Mouse (Mus musculus): ENCODE results near the gene Slc25a29.

Slc25a29 gene

GRCm38 (mm10) chr12:108834337-108834736 is 1.3 kb downstream of the Slc25a29 start:
- DNase-seq (ENCODE audit: low spot score in 2 of 2), result no peak

- no peak for DNase-seq (ENCODE audit: low spot score in 2 of 2)
These were observed 2.3 kb downstream of the Slc25a29 start for GRCm38 (mm10) chr12:108833408-108833807.

GRCm38 (mm10) chr12:108832851-108833250 is 2.8 kb downstream of the Slc25a29 start:
- no peak for DNase-seq (ENCODE audit: low spot score in 2 of 2)

GRCm38 (mm10) chr12:108831966-108832643 is 3.6 kb downstream of the Slc25a29 start:
- no peak for DNase-seq (ENCODE audit: low spot score in 2 of 2)

- no peak for DNase-seq (ENCODE audit: low spot score in 2 of 2)
These were observed 5.3 kb downstream of the Slc25a29 start for GRCm38 (mm10) chr12:108830358-108830757.

- DNase-seq (ENCODE audit: low spot score in 2 of 2), result no peak
These were observed 6.0 kb downstream of the Slc25a29 start for GRCm38 (mm10) chr12:108829636-108830035.

GRCm38 (mm10) chr12:108827641-108828040 is 8.0 kb downstream of the Slc25a29 start:
- DNase-seq (ENCODE audit: low spot score in 2 of 2), result no peak

- no peak for DNase-seq (ENCODE audit: low spot score in 2 of 2)
These were observed 8.6 kb downstream of the Slc25a29 start for GRCm38 (mm10) chr12:108826958-108827535.

GRCm38 (mm10) chr12:108826282-108826957 is 9.3 kb downstream of the Slc25a29 start:
- no peak for DNase-seq (ENCODE audit: low spot score in 2 of 2)

GRCm38 (mm10) chr12:108825561-108826224 is 10.0 kb downstream of the Slc25a29 start:
- DNase-seq (ENCODE audit: low spot score in 2 of 2), result no peak

- DNase-seq (ENCODE audit: low spot score in 2 of 2), result no peak
These were observed 11.3 kb downstream of the Slc25a29 start for GRCm38 (mm10) chr12:108824225-108824874.

GRCm38 (mm10) chr12:108823036-108823435 is 12.6 kb downstream of the Slc25a29 start:
- DNase-seq (ENCODE audit: low spot score in 2 of 2), result no peak

- DNase-seq (ENCODE audit: low spot score in 2 of 2), result no peak
These were observed 15.2 kb downstream of the Slc25a29 start for GRCm38 (mm10) chr12:108820461-108820860.

GRCm38 (mm10) chr12:108816569-108816968 is 19.1 kb downstream of the Slc25a29 start:
- no peak for DNase-seq (ENCODE audit: low spot score in 2 of 2)

- peak in 1 of 2 experiments; percentile 47 for DNase-seq (ENCODE audit: low spot score in 2 of 2)
These were observed 21.2 kb downstream of the Slc25a29 start for GRCm38 (mm10) chr12:108814470-108814869.

- no peak for DNase-seq (ENCODE audit: low spot score in 2 of 2)
These were observed 23.2 kb downstream of the Slc25a29 start for GRCm38 (mm10) chr12:108812463-108812862.

- peak; percentile 34 to 35 for DNase-seq (ENCODE audit: low spot score in 2 of 2)
These were observed 24.6 kb downstream of the Slc25a29 start for GRCm38 (mm10) chr12:108811133-108811532.

GRCm38 (mm10) chr12:108810309-108810708 is 25.4 kb downstream of the Slc25a29 start:
- no peak for DNase-seq (ENCODE audit: low spot score in 2 of 2)

GRCm38 (mm10) chr12:108809771-108810170 is 25.9 kb downstream of the Slc25a29 start:
- no peak for DNase-seq (ENCODE audit: low spot score in 2 of 2)

GRCm38 (mm10) chr12:108808465-108808864 is 27.2 kb downstream of the Slc25a29 start:
- DNase-seq (ENCODE audit: low spot score in 2 of 2), result no peak

GRCm38 (mm10) chr12:108804388-108804787 is 31.3 kb downstream of the Slc25a29 start:
- DNase-seq (ENCODE audit: low spot score in 2 of 2), result no peak

- DNase-seq (ENCODE audit: low spot score in 2 of 2), result no peak
These were observed 34.1 kb downstream of the Slc25a29 start for GRCm38 (mm10) chr12:108801613-108802012.
